Mouse (Mus musculus) ES-Bruce4 (cell line): ENCODE data around the gene Esyt2. TPM values are rescaled to one million over a fixed set of nuclear protein-coding genes. Genes with fewer than 3 reads are reported as not detected.

ENCODE experiments used
- H3K27ac ChIP-seq: 2 replicates; pipeline ENCODE4 v1.5.1; 2012; ENCODE audit warnings: low read length, inconsistent platforms; ENCODE audit not compliant: insufficient read depth
- H3K27me3 ChIP-seq: 2 replicates; pipeline ENCODE4 v1.6.1; 2012; ENCODE audit warnings: mild to moderate bottlenecking, low read length, inconsistent platforms; ENCODE audit not compliant: control insufficient read depth, poor library complexity, insufficient read depth, severe bottlenecking
- H3K36me3 ChIP-seq: 2 replicates; pipeline ENCODE4 v1.6.1; 2012; ENCODE audit warnings: inconsistent platforms, mild to moderate bottlenecking, low read length, moderate library complexity; ENCODE audit not compliant: control insufficient read depth, poor library complexity, insufficient read depth, severe bottlenecking
- H3K4me1 ChIP-seq: one replicate; pipeline ENCODE4 v1.8.1; 2011; ENCODE audit warnings: low read length; ENCODE audit not compliant: control insufficient read depth, insufficient read depth
- H3K4me3 ChIP-seq: 2 replicates; pipeline ENCODE4 v1.5.1; 2011; ENCODE audit warnings: low read depth, mild to moderate bottlenecking, low read length
- H3K9ac ChIP-seq: 2 replicates; pipeline ENCODE4 v1.6.1; 2012; ENCODE audit warnings: low read depth, mild to moderate bottlenecking, inconsistent platforms; ENCODE audit not compliant: poor library complexity, severe bottlenecking
- H3K9me3 ChIP-seq: replicated peaks from 2 replicates; pipeline ENCODE4 v1.6.1; 2012; ENCODE audit warnings: mild to moderate bottlenecking, low read length, inconsistent platforms; ENCODE audit not compliant: control insufficient read depth, poor library complexity, insufficient read depth, severe bottlenecking
- CTCF ChIP-seq: IDR thresholded peaks from one replicate; pipeline ENCODE4 v1.8.1; 2011; ENCODE audit warnings: low read depth, low read length
- EP300 ChIP-seq: IDR thresholded peaks from 2 replicates; pipeline ENCODE4 v1.6.1; 2011; ENCODE audit warnings: low read depth, low read length; ENCODE audit not compliant: insufficient read depth
- POLR2A ChIP-seq: IDR thresholded peaks from one replicate; pipeline ENCODE4 v1.8.1; 2011; ENCODE audit warnings: low read length; ENCODE audit not compliant: insufficient read depth
- polyA plus RNA-seq: library from polyadenylated mRNA; stranded (reverse); fragments of >200 nt; gene quantifications from 2 replicates; pipeline ENCODE4 v1.2.4, GENCODE M21; 2011; ENCODE audit warnings: low read depth; ENCODE audit not compliant: missing spikeins, insufficient read depth, insufficient read length

Esyt2 gene
- polyA plus RNA-seq, 1 experiment: 68.9 TPM

GRCm38 (mm10) chr12:116368857-116369256 is 87.9 kb downstream of the Esyt2 start:
- H3K27me3 ChIP-seq: no peaks in the 10 kb centered on the region
- H3K9me3 ChIP-seq: no peaks in the 10 kb centered on the region
- H3K4me3 ChIP-seq: no peak overlapping the region
- no peak overlapping the region for H3K9ac ChIP-seq
- H3K4me1 ChIP-seq: no peaks in the 10 kb centered on the region
- no peak overlapping the region for H3K27ac ChIP-seq
- no peaks in the 10 kb centered on the region; the same call in 1 of the 2 replicates for H3K36me3 ChIP-seq
- TF ChIP-seq CTCF (no peak), EP300 (no peak), POLR2A (no peak)

- Histone ChIP-seq H3K36me3 (no peaks in the 10 kb centered on the region), H3K27ac (no peak overlapping the region), H3K9me3 (no peaks in the 10 kb centered on the region), H3K9ac (no peak overlapping the region), H3K4me1 (no peaks in the 10 kb centered on the region), H3K4me3 (no peak overlapping the region), H3K27me3 (no peaks in the 10 kb centered on the region)
- TF ChIP-seq CTCF (no peak), POLR2A (no peak), EP300 (no peak)
Observed at GRCm38 (mm10) chr12:116383101-116383500, 102.1 kb downstream of the Esyt2 start.

- TF ChIP-seq EP300: no peak
- no peak for TF ChIP-seq POLR2A
- H3K4me1 ChIP-seq: no peaks in the 10 kb centered on the region
- H3K36me3 ChIP-seq: no peaks in the 10 kb centered on the region
- no peak overlapping the region for H3K9ac ChIP-seq
- H3K9me3 ChIP-seq: no peaks in the 10 kb centered on the region
- H3K27ac ChIP-seq: no peak overlapping the region
- H3K4me3 ChIP-seq: no peak overlapping the region
- H3K27me3 ChIP-seq: no peaks in the 10 kb centered on the region
Observed at GRCm38 (mm10) chr12:116383995-116384394, 103.0 kb downstream of the Esyt2 start.

GRCm38 (mm10) chr12:116386802-116387201 is 105.8 kb downstream of the Esyt2 start:
- Histone ChIP-seq H3K4me1 (no peaks in the 10 kb centered on the region), H3K36me3 (no peaks in the 10 kb centered on the region), H3K27me3 (no peaks in the 10 kb centered on the region), H3K9ac (no peak overlapping the region), H3K27ac (no peak overlapping the region), H3K9me3 (no peaks in the 10 kb centered on the region), H3K4me3 (no peak overlapping the region)
- no peak for TF ChIP-seq EP300
- no peak for TF ChIP-seq POLR2A
- no peak for TF ChIP-seq CTCF

- TF ChIP-seq EP300: no peak
- no peak for TF ChIP-seq POLR2A
- no peak for TF ChIP-seq CTCF
Observed at GRCm38 (mm10) chr12:116389868-116390267, 108.9 kb downstream of the Esyt2 start.

GRCm38 (mm10) chr12:116394327-116394726 is 113.3 kb downstream of the Esyt2 start:
- no peak overlapping the region for H3K27ac ChIP-seq
- no peaks in the 10 kb centered on the region for H3K36me3 ChIP-seq
- H3K4me3 ChIP-seq: no peak overlapping the region
- H3K27me3 ChIP-seq: no peaks in the 10 kb centered on the region
- no peak overlapping the region for H3K9ac ChIP-seq
- H3K4me1 ChIP-seq: no peaks in the 10 kb centered on the region
- no peaks in the 10 kb centered on the region for H3K9me3 ChIP-seq
- TF ChIP-seq POLR2A (no peak), EP300 (no peak), CTCF (no peak)

More at GRCm38 (mm10) chr12:116389868-116390267, 108.9 kb downstream of the Esyt2 start:
- Histone ChIP-seq H3K9me3 (no peaks in the 10 kb centered on the region), H3K27me3 (no peaks in the 10 kb centered on the region), H3K9ac (no peak overlapping the region), H3K27ac (no peak overlapping the region), H3K4me1 (no peaks in the 10 kb centered on the region), H3K36me3 (no peaks in the 10 kb centered on the region), H3K4me3 (no peak overlapping the region)
